Mouse (Mus musculus) midbrain, embryonic 16.5 days (tissue): ENCODE measurements at regions not wholly inside any gene's neighbourhood (a gene's known extent, or its start where the extent isn't known, plus 50 kb on each side); places are given as distances from the start of the nearest gene placed in this dataset.

ENCODE experiments used
- ATAC-seq: fragments of 200-750 bp; cut with Nextera tagmentation; 2 replicates; pipeline ENCODE4 v1.8.0; 2017; ENCODE audit warnings: moderate TSS enrichment
- H3K27ac ChIP-seq: fragments of 300-500 bp; sonication (generic); 2 replicates; pipeline ENCODE4 v1.5.1; 2014; ENCODE audit warnings: mild to moderate bottlenecking, low read length, mixed read lengths
- H3K27me3 ChIP-seq: fragments of 300-500 bp; sonication (generic); 2 replicates; pipeline ENCODE4 v1.6.1; 2014; ENCODE audit warnings: low read depth, low read length, mixed read lengths; ENCODE audit not compliant: control insufficient read depth, insufficient read depth
- H3K36me3 ChIP-seq: fragments of 300-500 bp; sonication (generic); 2 replicates; pipeline ENCODE4 v1.6.1; 2014; ENCODE audit warnings: mild to moderate bottlenecking, low read length, moderate library complexity, mixed read lengths; ENCODE audit not compliant: control insufficient read depth, insufficient read depth
- H3K4me1 ChIP-seq: fragments of 300-500 bp; sonication (generic); 2 replicates; pipeline ENCODE4 v1.6.1; 2014; ENCODE audit warnings: mild to moderate bottlenecking, low read length, mixed read lengths; ENCODE audit not compliant: control insufficient read depth, insufficient read depth
- H3K4me2 ChIP-seq: fragments of 300-500 bp; sonication (generic); 2 replicates; pipeline ENCODE4 v1.6.1; 2014; ENCODE audit warnings: mild to moderate bottlenecking, low read length, mixed read lengths
- H3K4me3 ChIP-seq: fragments of 300-500 bp; sonication (generic); 2 replicates; pipeline ENCODE4 v1.5.1; 2014; ENCODE audit warnings: low read depth, mild to moderate bottlenecking, low read length, moderate library complexity, mixed read lengths
- H3K9ac ChIP-seq: fragments of 300-500 bp; sonication (generic); 2 replicates; pipeline ENCODE4 v1.6.1; 2014; ENCODE audit warnings: low read depth, low read length, mixed read lengths
- H3K9me3 ChIP-seq: fragments of 300-500 bp; sonication (generic); replicated peaks from 2 replicates; pipeline ENCODE4 v1.6.1; 2014; ENCODE audit warnings: mild to moderate bottlenecking, low read length, mixed read lengths; ENCODE audit not compliant: control insufficient read depth, poor library complexity, severe bottlenecking
- WGBS: fragments of 180-500 bp; shearing (Covaris S2); extraction: QIAGEN DNeasy Blood & Tissue Kit; methylation state at CpG from one replicate; pipeline ENCODE4 v1.1.7; 2014; 5-methylcytosine and 5-hydroxymethylcytosine counted together

DNA sequence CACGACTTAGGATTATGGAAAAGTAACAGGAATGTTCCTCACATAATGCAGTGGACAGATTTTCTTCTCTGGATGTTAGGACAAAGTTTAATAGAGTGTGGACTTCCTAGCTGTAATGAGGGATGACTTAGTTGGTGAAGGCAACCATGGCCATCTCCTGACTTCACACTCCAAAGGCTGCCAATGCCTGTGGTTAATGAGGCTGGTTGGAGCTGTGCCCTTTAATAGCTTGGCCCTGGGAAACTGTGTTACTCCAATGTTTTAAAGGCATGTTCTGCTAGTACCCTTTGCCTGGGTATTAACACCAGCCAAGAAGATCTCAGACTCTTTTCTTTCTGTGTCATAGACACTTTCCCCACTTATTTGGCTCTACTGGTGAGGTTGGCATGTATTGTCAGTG is 378.9 kb downstream of the Fat4 start:
- 91% methylated on average over 1 of the region's 1 CpGs for WGBS

DNA sequence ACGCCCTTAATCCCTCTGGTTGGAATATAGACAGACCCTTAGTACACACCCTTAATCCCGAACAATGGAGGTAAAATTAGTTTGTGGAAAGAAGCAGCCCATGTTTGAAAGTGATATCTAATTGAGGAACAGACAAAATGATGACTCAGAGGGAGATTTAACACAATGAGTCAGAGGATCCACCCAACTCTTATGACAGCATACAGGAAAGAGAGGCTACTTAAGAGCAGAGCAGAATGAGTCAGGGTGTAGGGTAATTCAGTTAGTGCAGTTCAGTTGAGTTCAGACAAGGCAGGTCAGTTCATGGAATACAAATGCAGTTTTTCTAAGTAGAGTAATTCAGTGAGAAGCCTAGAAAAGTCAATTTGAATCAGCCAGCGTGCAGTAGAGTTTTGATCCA is 382.6 kb downstream of the Fat4 start:
- WGBS = 72% methylated on average over 3 of the region's 3 CpGs
- Histone ChIP-seq H3K4me2 (no peak overlapping the region), H3K36me3 (no peaks in the 10 kb centered on the region), H3K9me3 (no peaks in the 10 kb centered on the region), H3K4me3 (no peak overlapping the region), H3K4me1 (no peaks in the 10 kb centered on the region), H3K27ac (no peak overlapping the region), H3K27me3 (no peaks in the 10 kb centered on the region), H3K9ac (no peak overlapping the region)
- ATAC-seq = no peak

More for the DNA sequence above, 378.9 kb downstream of the Fat4 start:
- Histone ChIP-seq H3K36me3 (no peaks in the 10 kb centered on the region), H3K9ac (no peak overlapping the region), H3K4me3 (no peak overlapping the region), H3K4me1 (no peaks in the 10 kb centered on the region), H3K9me3 (no peaks in the 10 kb centered on the region), H3K4me2 (no peak overlapping the region), H3K27me3 (no peaks in the 10 kb centered on the region), H3K27ac (no peak overlapping the region)
- no peak for ATAC-seq

DNA sequence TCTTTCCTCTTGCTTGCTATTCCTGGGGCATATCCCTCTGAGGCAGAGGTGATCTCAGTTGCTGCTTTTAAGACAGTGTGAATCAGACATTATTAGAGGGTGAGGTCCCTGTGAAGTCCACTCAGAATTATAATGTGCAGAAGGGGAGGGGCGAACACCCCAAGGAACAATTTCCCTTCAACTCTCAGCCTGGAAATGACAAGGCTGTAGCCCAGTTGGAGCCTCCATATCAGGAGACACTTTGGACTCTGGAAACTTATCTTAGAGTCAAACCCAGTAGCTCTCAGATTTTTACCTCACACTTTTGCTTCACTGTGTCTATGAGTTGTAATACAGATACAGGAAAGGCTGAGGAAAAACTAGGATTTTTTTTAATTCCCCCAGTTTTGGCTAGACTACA is 385.9 kb downstream of the Fat4 start:
- H3K4me3 ChIP-seq = no peak overlapping the region
- peaks cover 2% of the 10 kb centered on the region; the same call in 1 of the 2 replicates for H3K4me1 ChIP-seq
- no peak for ATAC-seq
- WGBS = 100% methylated on average over 1 of the region's 1 CpGs
- no peaks in the 10 kb centered on the region for H3K36me3 ChIP-seq
- no peaks in the 10 kb centered on the region for H3K9me3 ChIP-seq
- H3K27ac ChIP-seq = no peak overlapping the region
- H3K4me2 ChIP-seq = no peak overlapping the region
- H3K27me3 ChIP-seq = no peaks in the 10 kb centered on the region
- no peak overlapping the region for H3K9ac ChIP-seq

DNA sequence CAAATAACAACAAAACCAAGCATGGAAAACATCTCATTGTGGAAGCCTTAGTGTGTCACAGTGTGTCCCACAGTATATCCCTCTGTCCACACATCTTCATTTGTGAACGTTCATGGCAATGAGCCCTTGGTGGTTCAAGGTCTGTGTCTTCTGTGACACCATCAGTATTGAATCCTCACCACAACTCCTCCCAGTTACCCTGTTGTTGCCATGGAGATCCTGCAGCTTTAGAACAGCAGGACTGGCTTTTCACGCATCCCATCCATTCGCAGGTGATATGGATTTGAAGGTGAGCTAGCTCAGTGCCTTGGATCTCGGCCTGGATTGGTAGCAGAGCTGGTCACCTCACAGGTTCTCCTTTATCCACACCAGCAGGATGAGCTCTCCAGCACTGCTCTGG is 390.2 kb downstream of the Fat4 start:
- 58% methylated on average over 4 of the region's 4 CpGs for WGBS
- ATAC-seq = peak; percentile 73; the same call in 1 of the 2 replicates
- H3K36me3 ChIP-seq = no peaks in the 10 kb centered on the region

DNA sequence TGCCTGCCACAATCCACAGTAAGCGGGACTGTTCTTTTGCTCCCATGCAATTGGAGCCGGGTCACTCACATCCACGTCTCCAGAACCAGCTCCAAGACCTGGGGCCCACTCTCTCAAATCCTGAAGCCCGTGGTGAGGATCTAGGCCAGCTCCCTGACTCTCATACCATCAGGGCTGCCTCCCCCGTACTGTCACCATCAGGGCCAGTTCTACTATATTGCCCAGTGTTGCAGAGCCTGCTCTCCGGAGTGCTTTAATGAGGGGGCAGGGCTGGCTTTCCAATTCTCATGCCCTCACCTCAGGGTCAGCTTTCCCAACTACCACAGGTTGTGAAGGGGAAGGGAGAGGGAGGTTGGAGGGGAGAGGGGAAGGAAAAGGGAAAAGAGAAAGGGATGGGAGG is 390.6 kb downstream of the Fat4 start:
- peaks cover 2% of the 10 kb centered on the region; the same call in 1 of the 2 replicates for H3K4me1 ChIP-seq
- no peak overlapping the region for H3K9ac ChIP-seq
- no peak overlapping the region for H3K4me2 ChIP-seq
- H3K27me3 ChIP-seq = no peaks in the 10 kb centered on the region
- H3K36me3 ChIP-seq = no peaks in the 10 kb centered on the region
- H3K9me3 ChIP-seq = no peaks in the 10 kb centered on the region
- no peak overlapping the region for H3K27ac ChIP-seq
- H3K4me3 ChIP-seq = no peak overlapping the region
- ATAC-seq = peak; percentile 50; the same call in 1 of the 2 replicates
- WGBS = 91% methylated on average over 6 of the region's 6 CpGs

More for the DNA sequence above, 390.2 kb downstream of the Fat4 start:
- Histone ChIP-seq H3K4me2 (no peak overlapping the region), H3K9me3 (no peaks in the 10 kb centered on the region), H3K27ac (no peak overlapping the region), H3K4me1 (peaks cover 2% of the 10 kb centered on the region; the same call in 1 of the 2 replicates), H3K9ac (no peak overlapping the region), H3K27me3 (no peaks in the 10 kb centered on the region), H3K4me3 (no peak overlapping the region)

DNA sequence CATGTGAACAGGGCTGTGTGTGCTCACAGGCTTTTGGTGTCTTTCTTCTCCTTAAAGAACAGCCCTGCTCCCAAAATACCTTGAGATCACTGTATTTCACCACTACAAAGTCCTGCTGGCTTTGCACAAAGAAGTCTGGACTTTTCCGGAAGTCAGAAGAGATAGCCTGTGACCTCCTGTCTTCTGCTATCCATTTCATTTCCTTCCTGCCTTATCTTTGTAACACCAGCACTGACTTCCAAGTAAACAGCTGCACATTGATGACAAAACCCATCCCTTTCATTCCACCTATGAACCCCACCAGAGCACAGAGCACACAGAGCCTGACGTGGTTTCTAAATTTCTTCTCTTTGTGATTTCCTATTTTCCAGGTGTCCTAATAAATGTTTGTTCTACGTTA is 408.5 kb downstream of the Fat4 start:
- WGBS = 90% methylated on average over 3 of the region's 3 CpGs
- H3K9me3 ChIP-seq = no peaks in the 10 kb centered on the region
- H3K27ac ChIP-seq = no peak overlapping the region
- H3K27me3 ChIP-seq = no peaks in the 10 kb centered on the region
- H3K4me3 ChIP-seq = no peak overlapping the region
- no peak for ATAC-seq
- H3K9ac ChIP-seq = no peak overlapping the region
- H3K4me2 ChIP-seq = no peak overlapping the region
- no peaks in the 10 kb centered on the region for H3K4me1 ChIP-seq
- H3K36me3 ChIP-seq = no peaks in the 10 kb centered on the region

DNA sequence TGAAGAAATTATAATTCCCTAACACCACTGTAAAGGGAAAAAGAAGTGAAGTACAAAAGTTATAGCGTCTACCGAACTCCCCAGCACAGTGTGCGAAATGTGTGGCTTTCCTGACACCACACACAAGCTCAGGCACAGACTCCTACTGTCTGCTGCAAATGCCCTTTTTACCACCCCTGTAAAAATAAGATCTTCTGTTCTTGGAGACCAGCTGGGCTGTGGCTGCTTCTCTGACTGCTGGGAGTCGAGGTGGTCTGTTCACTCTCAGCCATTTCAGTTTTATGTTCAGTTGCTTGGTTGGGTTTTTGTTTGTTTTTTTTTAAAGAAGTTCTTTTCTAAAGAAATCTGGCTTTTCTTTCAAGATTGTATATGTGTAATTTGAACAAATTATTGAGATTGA is 409.5 kb downstream of the Fat4 start:
- no peak overlapping the region for H3K4me3 ChIP-seq
- H3K9ac ChIP-seq = no peak overlapping the region
- no peak overlapping the region for H3K4me2 ChIP-seq
- no peaks in the 10 kb centered on the region for H3K27me3 ChIP-seq
- 87% methylated on average over 4 of the region's 4 CpGs for WGBS
- no peaks in the 10 kb centered on the region for H3K36me3 ChIP-seq
- no peak for ATAC-seq
- no peak overlapping the region for H3K27ac ChIP-seq
- no peaks in the 10 kb centered on the region for H3K9me3 ChIP-seq
- no peaks in the 10 kb centered on the region for H3K4me1 ChIP-seq

DNA sequence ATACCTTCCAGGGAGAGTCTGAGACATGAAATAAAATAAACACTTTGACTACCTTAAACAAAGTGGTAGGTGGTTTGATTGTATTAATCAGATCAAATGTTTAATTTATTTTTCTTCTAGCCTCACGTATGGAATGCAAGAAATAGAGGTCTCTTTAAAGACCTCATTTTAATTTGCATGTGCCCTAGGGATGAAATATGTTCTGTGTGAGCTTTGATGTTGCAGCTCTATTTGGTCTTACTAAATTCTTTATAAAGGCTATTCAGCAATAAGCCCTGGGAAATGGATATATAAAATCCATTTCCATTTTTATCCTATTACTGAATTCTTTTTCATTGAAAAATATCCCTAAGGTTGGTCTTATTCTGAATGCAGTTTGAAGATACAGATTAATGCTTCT is 422.7 kb downstream of the Fat4 start:
- H3K4me1 ChIP-seq = no peaks in the 10 kb centered on the region
- WGBS = 39% methylated on average over 1 of the region's 1 CpGs
- H3K36me3 ChIP-seq = no peaks in the 10 kb centered on the region
- H3K9me3 ChIP-seq = no peaks in the 10 kb centered on the region
- no peak overlapping the region for H3K9ac ChIP-seq
- ATAC-seq = peak; percentile 76
- no peak overlapping the region for H3K4me2 ChIP-seq
- no peaks in the 10 kb centered on the region for H3K27me3 ChIP-seq
- H3K4me3 ChIP-seq = no peak overlapping the region
- H3K27ac ChIP-seq = no peak overlapping the region

DNA sequence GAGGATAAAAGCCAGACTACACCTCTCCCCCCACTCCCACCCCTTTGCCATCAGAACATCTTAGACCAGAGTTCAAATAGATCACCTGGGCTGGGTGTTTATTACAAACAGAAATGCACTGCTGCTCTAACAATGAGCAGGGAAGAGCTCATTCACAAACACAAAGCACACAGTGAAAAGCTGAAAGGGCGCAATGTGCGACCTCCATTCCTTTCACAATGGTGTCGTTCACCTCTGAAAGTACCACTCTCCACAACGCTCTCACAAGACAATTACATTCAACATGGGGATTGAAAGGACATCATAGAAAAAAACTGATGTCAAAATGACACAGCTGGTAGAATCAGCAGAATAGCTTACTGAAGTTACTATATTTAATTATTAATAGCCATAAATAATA is 426.8 kb downstream of the Fat4 start:
- Histone ChIP-seq H3K27ac (no peak overlapping the region), H3K27me3 (no peaks in the 10 kb centered on the region), H3K9me3 (no peaks in the 10 kb centered on the region), H3K9ac (no peak overlapping the region), H3K4me3 (no peak overlapping the region), H3K4me2 (no peak overlapping the region), H3K4me1 (no peaks in the 10 kb centered on the region), H3K36me3 (no peaks in the 10 kb centered on the region)
- 44% methylated on average over 4 of the region's 4 CpGs for WGBS
- ATAC-seq = no peak
